Mouse (Mus musculus): ENCODE data around the gene Atp8b4. TPM values are rescaled to one million over a fixed set of nuclear protein-coding genes. Genes with fewer than 3 reads are reported as not detected.

Gene Atp8b4
- 0.09 and 0.29 TPM in 2 replicates for polyA plus RNA-seq (2012; rRNA removed)

DNA sequence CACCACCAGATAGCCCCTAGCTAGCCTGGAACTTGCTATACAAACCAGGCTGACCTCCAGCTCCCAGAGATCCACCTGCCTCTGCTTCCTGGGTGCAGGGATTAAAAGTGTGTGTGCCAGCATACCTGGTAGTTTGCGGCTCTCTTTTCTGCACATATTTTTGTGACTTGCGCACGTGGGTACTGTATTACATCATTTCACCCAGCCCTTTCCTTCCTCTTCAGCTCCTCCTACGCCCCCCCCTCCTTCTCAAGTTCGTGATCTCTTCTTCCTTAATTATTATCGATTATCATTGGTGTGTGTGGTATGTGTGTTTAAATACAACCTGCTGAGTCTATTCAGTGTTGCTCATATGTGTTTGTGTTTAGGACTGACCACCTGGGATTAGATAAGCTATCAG lies at the start of gene Atp8b4:
TSS of gene Atp8b4 (minus strand) at position 154 of the 400 bp plus-strand sequence.

Other genes with a start within 250 kb of the Atp8b4 start
- 7.6 and 9.0 TPM in 2 replicates for gene Slc27a2, start 51.7 kb upstream of the Atp8b4 start, polyA plus RNA-seq (2012; rRNA removed)
- gene Hdc, start 118.6 kb upstream of the Atp8b4 start, polyA plus RNA-seq (2012; rRNA removed): 2.1 and 3.1 TPM in 2 replicates
- gene Gabpb1, start 175.7 kb upstream of the Atp8b4 start, polyA plus RNA-seq (2012; rRNA removed): 38.4 and 42.1 TPM in 2 replicates
- gene Usp8, start 206.7 kb upstream of the Atp8b4 start, polyA plus RNA-seq (2012; rRNA removed): 31.7 and 33.3 TPM in 2 replicates

Measured in central nervous system, embryonic 14 days (tissue).